Mouse (Mus musculus) spleen, adult 2 months (tissue): ENCODE measurements around the gene Slc38a1.

Experiments used
- CTCF ChIP-seq: fragments of 200-500 bp; IDR thresholded peaks from 2 replicates; pipeline ENCODE4 v1.5.1; 2011; ENCODE audit warnings: mild to moderate bottlenecking, inconsistent platforms; ENCODE audit not compliant: insufficient read depth, insufficient read length, insufficient replicate concordance; ENCODE audit errors: extremely low read depth
- POLR2A ChIP-seq: fragments of 200-500 bp; IDR thresholded peaks from 2 replicates; pipeline ENCODE4 v1.6.1; 2011; ENCODE audit warnings: low read depth, low read length, inconsistent platforms

- TF ChIP-seq CTCF, result no peak
- no peak for TF ChIP-seq POLR2A
Measured at GRCm38 (mm10) chr15:96684132-96684830, 41.6 kb upstream of the Slc38a1 start.
